ENCODE assay signal across 11 mouse cellular contexts in the genomic region with DNA sequence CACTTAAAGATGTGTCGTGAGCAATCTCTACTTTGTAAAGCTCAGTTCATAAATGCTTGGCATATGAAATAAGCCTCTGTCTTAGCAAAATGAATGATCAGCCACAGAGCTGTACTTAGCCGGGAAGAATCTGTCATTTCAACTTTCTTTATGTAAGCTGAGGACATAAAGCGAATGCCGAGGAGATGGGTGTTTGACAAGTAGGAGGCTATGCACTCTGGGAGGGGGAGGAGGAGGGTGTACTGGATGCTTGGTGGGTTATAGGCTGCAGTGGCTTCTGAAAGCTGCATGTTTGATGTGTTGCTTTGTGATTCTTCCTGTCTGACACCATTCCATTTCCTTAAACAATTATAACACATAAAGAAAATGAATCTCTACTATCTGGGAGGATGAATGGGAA.
"Had no signal": no experiment of that assay in that cellular context is flagged by ENCODE, and none has a peak within 500 bp of the region (broad histone marks: within the 10 kb centered on the region; RNA-seq: fewer than 3 reads in every experiment).

No protein-coding gene starts in this region.

- H3K27ac ChIP-seq: kidney, postnatal 0 days; limb, embryonic 13.5 days; liver, embryonic 14.5 days had no signal

- DNase-seq: kidney, adult 11 months; kidney, adult 9 months; kidney, postnatal 36 days; lung, adult 2 months; lung, postnatal 14 days; midbrain, embryonic 14.5 days; right cerebral cortex, postnatal 14 days; thymus, postnatal 4 days had no signal

- H3K9me3 ChIP-seq: limb, embryonic 13.5 days had no signal

- H3K4me2 ChIP-seq: limb, embryonic 13.5 days had no signal

- H3K27me3 ChIP-seq: limb, embryonic 13.5 days had no signal

- H3K4me1 ChIP-seq: limb, embryonic 13.5 days had no signal

- H3K36me3 ChIP-seq: limb, embryonic 13.5 days had no signal

- H3K9ac ChIP-seq: limb, embryonic 13.5 days; liver, embryonic 14.5 days had no signal

- H3K4me3 ChIP-seq: limb, embryonic 13.5 days had no signal
